Mouse (Mus musculus) small intestine, adult 2 months (tissue): ENCODE results near the gene Cdipt.

Experiments used
- CTCF ChIP-seq: fragments of 200-500 bp; IDR thresholded peaks from 2 replicates; pipeline ENCODE4 v1.5.1; 2012; ENCODE audit warnings: low read depth, mild to moderate bottlenecking, control low read depth, inconsistent platforms, low read length, moderate library complexity, mixed read lengths; ENCODE audit not compliant: insufficient replicate concordance, insufficient read length; ENCODE audit errors: extremely low read depth
- POLR2A ChIP-seq: fragments of 200-500 bp; IDR thresholded peaks from 2 replicates; pipeline ENCODE4 v1.6.1; 2012; ENCODE audit warnings: low read depth, mild to moderate bottlenecking, control low read depth, inconsistent platforms, low read length, moderate library complexity

DNA sequence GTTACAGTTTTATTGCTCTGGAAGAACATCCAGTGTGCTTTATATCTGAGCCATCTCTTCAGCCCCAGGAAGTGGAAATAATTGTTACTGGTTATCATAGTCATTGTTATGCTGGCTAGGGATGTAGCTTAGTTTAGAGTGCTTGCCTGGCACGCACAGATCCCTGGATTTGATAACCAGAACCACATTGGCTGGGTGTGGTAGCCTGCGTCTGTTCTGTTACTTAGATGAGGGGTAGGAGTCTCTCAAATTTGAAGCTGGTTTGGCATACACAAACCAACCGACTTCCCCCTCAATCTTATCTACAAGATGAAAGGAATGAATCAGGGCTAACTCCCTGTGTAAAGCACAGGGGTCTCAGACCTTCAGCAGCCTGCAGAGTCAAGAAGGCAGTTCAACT is 49.4 kb upstream of the Cdipt start:
- TF ChIP-seq CTCF (no peak), POLR2A (no peak)
